Mouse (Mus musculus): ENCODE results near the gene Zbtb17.

Zbtb17 gene

DNA sequence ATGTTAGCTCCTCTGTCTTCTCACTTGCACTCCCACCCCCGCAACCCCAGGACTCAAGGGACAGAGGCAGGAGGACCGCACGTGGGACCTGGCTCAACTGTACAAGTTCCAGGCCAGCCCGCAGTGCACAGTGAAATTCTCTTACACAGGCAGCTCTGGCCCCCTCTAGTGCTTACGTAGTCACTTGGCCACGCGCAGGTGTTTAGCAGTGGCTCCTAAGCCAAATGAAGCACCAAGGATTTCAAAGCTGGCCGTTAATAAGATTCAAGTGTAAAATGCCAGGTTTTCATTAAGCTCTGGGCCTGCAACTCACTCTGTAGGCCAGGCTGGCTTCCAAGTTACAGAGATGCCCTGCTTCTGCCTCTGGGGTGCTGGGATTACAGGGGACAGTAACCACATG lies 35.0 kb downstream of the Zbtb17 start:
- in situ Hi-C loops (cut with MboI, MseI), result no loop called here

DNA sequence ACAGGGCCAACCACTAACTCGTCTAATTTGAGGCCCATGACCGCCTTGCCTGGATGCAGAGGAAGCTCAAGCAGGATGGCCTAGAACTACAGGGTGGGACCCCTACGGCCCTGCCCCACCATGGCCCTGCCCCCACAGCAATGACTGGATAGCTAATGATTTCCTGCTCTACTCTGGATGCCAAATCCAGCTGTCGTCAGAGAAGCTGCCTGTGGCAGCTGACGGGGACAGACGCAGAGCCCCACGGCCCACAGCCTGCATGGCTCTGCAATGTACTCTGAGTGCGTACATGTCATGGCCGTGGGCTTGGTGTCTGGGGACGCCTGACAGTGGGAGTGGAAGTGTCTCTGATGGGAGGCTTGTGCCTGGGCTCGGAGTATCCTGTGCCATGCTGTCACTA lies 39.6 kb downstream of the Zbtb17 start:
- in situ Hi-C loops (cut with MboI, MseI), result no loop called here

DNA sequence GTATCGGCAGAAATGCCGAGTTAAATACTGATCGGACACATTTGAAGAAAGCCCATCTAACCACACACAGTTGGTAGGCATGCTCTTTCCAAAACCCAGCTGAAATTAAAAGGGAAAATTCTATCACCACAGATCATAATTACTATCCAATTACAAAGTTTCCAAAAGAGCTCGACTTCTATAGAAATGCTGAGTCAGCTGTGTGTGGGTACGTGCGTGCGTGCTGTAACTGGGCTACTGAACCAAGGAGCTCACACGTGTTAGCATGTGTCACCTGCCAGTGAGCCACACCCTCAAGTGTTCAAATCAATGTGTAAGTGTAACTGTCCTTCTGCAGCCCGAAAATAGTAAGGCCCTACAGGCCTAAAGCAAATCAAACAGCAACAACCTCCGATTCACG lies 43.1 kb downstream of the Zbtb17 start:
- in situ Hi-C loops (cut with MboI, MseI), result loop anchor here in 1 of 2 experiments (5.0 kb wide), 1 partner anchor 80 kb away; no protein-coding TSS in a partner anchor

DNA sequence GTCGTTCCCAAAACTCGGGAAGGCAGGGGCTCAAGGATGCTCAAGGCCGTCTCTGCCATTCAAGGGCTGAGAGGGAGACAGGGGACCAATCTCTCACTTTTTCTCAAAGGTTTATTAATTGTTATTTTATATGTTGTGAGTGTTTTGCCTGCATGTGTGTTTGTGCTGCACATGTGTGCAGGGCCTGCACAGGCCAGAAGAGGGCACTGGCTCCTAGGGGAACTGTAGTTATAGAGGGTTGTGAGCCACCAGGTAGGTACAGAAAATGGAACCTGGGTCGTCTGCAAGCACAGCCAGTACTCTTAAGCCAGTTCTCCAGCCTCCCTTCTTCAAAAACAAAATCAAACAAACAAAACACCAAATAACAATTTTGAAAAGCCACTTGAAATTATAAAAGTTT lies 44.2 kb downstream of the Zbtb17 start:
- in situ Hi-C loops (cut with MboI, MseI), result loop anchor here in 1 of 2 experiments (5.0 kb wide), 1 partner anchor 79 kb away; no protein-coding TSS in a partner anchor

DNA sequence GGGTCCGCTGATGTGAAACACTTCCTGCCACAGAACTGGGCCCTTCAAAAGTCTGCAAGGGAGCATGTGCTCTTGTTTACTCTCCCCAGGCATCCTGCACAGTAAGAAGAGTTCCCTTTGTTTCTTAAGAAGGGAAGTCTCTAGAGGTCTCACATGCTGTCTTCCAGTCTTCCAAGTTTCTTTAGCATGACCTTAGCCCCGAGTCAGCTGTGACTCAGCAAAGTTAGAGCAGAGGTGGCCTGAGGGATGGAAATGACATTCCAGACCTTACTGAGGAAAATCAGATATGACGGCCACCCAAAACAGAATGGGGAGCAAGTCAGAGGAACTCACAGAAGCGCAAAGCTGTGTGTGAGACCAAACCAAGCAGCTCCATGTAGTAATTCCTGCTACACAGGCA lies 56.2 kb downstream of the Zbtb17 start:
- in situ Hi-C loops (cut with MboI, MseI), result no loop called here

DNA sequence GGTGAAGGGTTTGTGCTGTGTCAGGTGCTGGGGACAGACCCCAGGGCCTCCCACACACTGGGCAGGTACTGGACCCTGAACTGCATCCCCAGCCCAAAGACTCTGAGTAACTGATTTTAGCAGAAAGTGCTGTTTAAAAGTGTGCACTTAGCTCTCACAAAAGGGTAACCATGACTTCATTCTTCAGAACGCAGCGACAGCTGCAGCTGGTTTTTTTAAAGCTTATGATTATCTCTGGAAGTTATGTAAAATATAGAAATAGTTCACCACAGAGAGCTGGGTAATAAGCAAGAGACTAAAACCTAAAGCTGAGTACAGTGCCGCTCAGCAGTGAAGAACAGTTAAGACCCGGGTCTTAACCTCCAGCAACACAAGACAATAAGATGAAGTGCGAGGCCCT lies 56.6 kb downstream of the Zbtb17 start:
- in situ Hi-C loops (cut with MboI, MseI), result no loop called here

DNA sequence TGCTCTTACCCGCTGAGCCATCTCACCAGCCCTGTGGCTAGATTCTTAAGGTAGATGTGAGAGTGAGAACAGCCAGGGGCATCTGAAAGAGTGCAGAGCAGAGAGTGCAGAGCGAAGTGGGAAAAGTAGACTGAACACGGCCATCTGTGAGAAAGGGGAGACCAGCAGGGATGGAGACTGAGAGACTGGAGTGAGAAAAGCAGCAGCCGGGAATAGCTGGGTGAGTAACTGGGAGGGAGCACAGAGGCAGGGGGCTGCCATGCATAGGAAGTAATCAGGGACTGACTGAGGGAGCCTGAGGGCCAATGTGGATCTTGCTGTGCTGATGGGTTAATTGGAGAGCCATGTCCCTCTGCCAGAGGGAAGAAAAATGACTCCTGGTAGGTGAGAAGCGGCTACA lies 58.3 kb downstream of the Zbtb17 start:
- in situ Hi-C loops (cut with MboI, MseI), result no loop called here

DNA sequence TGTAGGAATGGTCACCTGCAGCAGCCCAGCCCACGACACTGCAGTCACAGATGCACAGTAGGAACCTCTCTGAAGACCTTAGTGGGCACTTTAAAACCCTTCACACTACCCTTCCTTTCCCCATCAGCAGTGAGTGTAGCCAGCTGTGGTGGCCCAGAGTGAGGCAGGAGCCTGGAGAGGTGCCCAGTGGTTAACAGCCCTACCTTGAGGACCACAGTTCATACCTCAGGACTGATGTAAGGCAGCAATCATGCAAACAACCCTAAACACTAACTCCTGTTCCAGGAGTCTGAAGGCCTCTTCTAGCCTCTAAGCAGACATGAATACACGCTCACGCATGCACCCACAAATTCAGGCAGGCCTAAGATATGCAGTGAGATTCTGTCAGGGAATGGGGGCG lies 60.0 kb downstream of the Zbtb17 start:
- in situ Hi-C loops (cut with MboI, MseI), result no loop called here

DNA sequence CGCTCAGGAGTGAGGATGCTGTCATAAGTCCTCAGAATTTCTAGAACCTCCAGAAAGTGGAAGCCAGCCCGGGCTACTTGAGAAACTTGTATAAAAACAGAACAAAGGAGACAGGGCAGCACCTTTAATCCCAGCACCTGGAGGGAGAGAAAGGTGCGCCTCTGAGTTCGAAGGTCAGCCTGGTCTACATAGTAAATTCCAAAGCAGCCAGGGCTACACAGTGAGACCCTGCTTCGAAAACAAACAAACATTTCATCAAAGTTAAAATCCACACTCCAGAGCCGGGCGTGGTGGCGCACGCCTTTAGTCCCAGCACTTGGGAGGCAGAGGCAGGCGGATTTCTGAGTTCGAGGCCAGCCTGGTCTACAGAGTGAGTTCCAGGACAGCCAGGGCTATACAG lies 61.4 kb downstream of the Zbtb17 start:
- in situ Hi-C loops (cut with MboI, MseI), result no loop called here

DNA sequence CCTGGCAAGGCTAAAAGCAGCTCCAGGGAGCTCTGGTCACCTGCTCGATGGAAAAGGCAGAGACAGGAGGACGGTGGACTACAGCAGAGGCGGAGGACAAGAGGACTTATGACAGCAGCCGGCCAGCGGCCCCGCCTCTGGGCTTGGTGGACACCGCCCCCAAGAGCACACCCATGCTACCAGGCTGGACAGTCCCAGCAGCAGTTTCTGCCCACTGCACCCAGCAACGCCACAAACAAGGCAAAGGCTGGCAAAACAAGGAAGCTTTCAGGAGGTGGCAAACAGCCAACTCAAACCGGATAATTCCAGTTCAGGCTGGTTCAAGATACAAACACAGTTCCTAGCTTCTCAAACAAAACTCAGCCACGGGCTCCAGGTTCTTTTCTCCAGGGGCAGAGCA lies 61.9 kb downstream of the Zbtb17 start:
- in situ Hi-C loops (cut with MboI, MseI), result no loop called here

DNA sequence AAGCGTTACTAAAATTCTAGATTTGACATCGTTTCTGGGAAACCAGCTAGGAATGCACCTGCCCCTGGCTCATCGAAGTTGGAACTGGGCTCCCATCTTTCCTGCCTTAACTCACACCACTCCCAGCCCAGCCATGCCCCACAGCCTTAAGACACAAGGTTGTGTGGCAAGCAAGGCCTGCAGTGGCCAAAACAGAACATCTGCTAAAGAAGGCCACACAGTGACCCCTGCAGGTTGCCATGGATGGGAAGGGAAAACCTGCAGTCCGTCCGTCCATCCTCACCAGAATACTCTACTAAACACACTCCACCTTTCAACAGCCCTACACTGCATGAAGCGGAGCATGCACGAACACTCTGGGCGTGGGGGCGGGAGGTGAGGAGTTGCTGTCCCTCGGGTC lies 62.4 kb downstream of the Zbtb17 start:
- in situ Hi-C loops (cut with MboI, MseI), result no loop called here

DNA sequence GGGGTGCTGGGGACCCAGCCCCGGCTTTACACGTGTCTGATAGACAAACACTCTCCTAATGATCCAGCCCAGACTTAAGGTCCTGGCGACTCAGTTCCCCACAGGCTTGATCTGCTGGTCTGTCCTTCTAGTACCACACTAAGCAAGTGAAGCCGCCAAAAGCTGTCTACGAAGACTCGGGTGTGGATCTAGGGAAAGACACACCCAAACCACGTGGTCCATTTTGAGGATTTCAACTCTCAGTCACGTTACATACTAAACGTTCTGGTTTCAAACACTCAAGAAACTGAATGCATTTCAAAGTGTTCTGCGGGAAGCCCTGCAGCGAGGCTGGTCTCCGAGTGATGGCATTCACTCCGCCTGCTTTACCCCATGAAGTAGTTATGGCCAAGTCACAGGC lies 66.0 kb downstream of the Zbtb17 start:
- in situ Hi-C loops (cut with MboI, MseI), result loop anchor here in 1 of 2 experiments (10.0 kb wide), 1 partner anchor 56 kb away; no protein-coding TSS in a partner anchor

DNA sequence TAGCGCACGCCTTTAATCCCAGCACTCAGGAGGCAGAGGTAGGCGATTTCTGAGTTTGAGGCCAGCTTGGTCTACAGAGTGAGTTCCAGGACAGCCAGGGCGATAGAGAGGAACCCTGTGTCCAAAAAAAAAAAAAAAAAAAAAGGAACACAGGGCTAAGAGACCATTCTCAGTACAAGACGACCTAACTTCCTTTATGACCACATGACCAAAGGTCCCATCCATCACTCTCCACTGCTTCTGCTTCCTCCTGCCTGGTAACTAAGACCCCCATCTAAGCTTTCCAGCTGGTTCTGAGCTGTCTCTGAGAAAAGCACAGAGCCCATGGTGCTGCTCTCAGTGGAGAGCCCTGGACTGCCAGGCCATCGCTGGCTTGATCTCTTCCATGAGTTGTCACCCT lies 67.7 kb downstream of the Zbtb17 start:
- in situ Hi-C loops (cut with MboI, MseI), result loop anchor here in 1 of 2 experiments (10.0 kb wide), 1 partner anchor 57 kb away; no protein-coding TSS in a partner anchor

DNA sequence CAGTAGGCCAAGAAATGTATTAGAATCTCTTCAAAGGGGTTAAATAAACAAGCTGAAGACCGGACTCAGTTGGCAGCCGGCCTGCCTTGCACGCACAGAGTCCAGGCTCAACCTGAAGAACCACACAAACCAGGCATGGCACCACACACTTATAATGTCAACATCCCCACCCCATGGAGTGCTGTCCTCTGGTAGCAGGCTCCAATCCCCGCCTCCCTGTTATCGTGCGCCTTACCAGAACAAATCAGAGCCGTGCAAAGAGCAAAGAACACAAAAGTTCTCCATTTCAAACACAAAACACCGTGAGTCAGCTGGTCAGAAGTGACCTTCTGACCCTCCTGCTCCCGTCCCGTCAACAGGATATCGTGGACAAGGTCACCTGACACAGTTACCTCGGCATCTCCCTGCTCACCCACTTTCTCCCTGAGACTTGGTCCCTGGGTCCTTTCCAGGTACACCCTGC lies 69.8 kb downstream of the Zbtb17 start:
- in situ Hi-C loops (cut with MboI, MseI), result loop anchor here in 1 of 2 experiments (10.0 kb wide), 1 partner anchor 59 kb away; no protein-coding TSS in a partner anchor
